Mouse (Mus musculus) heart, adult 11 months (tissue): Measurements from ENCODE around the gene Spred2.

Experiments
- DNase-seq: peaks from one replicate; pipeline ENCODE4 v3.0.0; 2022

Gene Spred2

DNA sequence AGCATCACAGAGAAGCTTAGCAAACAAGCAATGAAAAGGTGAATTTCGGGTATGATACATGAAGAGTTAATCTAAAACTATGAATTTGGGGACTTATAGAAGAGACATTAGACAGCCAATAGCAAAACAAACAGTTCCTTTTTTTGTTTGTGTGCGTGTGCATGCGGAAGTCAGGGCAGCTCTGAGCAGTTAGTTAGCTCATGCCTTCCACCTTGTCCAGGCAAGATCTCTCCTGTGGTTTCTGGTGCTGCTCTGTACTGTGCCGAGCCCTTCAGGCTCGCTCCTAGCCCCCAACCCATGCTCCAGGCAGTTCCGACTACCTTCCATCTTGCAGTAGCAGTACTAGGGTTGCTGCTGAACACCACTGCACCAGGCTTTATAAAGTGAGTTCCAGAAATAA, 31.5 kb downstream of the Spred2 start:
- no peak for DNase-seq

DNA sequence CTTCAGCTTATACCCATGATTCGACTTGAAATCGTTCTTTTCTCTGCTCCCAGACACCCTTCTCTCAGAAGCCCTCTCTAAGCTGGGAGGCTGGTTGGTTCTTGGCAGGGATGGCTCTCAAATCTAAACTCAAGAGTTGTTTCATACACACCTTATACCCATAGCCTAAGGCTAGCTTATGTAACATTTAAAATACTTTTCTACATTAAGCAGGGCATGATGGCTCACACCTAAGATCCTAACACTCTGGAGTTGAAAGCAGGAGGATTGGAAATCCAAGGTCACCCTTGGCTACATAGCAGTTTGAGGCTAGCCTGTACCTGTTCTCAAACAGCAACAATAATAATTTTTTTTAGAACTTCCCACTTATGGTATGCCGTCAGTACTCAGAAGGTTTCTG, 34.8 kb downstream of the Spred2 start:
- DNase-seq = no peak

DNA sequence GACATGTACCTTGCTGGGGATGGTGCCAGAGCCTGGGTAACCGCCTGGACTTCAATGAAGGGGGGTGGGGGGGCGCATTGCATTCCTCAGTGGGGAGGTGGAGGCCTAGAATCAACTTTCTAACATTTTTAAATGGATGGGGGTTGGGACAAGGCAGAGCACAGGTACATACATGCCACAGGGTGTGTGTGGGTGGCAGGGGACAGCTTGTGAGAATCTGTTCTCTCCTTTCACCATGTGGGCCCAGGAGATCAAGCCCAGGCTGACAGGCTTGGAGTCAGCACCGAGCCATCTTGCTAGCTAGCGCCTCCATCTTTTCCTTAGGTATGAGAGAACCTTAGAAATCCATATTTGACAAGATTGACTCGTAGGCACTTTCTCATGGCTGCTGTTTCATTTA, 35.7 kb downstream of the Spred2 start:
- DNase-seq = no peak

DNA sequence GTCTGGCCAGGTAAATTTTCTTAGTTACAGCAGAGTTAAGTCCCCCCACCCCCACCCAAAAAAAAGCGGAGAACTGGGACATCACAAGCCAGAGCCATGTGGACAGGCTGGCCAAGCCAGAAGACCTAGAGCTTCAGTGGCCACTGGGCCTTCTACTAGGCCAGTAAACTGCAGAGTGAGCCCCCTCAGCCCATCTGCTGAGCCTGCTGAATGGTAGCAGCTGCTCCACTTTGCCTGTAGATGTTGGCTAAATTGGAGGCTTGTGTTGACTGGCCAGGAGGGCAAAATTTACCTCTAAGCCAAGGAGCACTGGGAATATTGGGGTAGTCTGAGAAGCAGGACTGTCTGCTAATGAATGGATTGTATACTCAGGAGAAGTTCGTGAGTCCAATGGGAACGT, 36.4 kb downstream of the Spred2 start:
- DNase-seq = no peak

DNA sequence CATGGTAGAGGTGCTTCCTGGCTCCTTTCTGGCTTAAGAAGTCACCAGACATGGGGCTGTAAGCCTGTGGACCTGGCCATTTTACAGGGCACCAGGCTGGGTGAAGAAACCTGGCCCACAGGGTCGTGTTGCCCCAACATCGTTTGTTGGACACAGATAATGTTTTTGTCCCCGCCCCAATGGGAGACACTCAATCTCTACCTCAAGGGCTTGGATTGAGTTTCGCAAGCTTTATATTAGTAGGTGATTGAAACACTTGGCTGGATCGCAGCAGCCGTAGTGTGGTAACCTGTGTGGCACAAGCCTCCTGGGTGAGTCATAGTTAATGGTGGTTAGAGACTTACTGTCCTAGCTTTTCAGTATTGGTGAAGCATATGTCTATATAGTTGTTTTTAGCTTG, 36.9 kb downstream of the Spred2 start:
- DNase-seq = no peak

DNA sequence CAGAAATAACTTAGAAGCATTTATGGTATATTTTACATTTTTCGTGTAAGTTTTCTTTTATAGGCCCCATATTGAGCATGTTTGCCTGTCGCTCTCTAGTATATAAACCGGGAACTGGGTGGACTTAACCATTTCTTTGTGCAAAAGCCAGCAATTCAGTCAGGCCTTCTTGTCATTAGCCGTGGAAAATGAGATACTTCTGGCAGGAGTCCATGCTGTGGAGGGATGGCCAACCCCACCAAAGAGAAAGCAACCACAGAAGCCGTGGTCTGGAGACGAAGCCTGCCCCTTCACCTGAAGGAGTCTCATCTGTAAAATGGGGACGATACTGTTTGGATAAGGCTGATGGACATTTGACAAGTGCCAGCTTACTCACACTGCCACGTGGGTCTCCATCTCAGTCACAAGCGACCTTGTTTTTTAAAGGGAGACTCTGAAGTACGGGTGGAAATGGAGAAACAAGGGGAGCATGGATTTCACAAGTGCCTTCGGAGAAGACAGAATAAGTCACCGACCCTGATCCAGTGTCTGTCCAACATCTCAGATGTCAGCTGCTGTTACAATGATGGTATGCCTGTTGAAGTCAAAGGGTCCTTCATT, 37.7 kb downstream of the Spred2 start:
- DNase-seq = no peak

DNA sequence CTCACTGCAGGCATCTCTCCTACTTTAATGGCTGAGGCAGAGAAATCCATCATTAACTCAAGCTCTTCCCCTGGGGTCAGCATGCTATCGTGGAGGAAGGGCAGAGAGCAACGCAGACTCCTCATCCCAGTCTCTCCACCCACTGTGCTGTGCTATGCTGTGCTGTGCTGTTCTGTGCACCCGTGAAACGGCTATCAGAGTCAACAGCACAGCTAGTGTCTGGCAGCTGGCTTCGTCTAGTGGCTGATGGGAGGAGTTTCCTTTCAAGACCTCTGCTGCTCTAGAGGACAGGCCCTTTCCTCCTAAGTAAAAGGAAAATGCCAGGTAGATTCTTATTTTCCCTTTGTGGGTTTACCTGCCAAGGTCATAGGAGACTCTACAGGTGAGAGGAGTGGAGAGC, 38.6 kb downstream of the Spred2 start:
- peak; percentile 96 for DNase-seq

DNA sequence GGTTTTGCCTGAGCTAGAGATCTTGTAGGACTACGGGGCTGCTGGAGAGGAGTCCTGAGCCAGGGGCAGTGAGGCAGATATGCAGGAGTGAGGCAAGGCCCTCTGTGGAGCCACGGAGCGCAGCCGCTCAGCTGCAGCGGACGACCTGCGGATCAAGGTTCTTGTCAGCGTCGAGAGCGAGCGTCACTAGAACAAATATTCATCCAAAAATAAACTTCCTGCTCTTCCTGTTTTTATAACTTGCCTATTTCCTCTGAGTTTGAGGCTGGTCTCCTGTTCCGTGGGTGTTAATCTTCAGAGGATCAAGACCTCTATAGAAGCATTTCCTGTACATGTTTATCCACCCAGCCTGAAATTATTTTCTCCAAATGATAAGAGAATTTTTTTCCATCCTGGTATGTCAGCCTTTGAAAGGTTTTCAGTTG, 39.6 kb downstream of the Spred2 start:
- DNase-seq = peak; percentile 96

DNA sequence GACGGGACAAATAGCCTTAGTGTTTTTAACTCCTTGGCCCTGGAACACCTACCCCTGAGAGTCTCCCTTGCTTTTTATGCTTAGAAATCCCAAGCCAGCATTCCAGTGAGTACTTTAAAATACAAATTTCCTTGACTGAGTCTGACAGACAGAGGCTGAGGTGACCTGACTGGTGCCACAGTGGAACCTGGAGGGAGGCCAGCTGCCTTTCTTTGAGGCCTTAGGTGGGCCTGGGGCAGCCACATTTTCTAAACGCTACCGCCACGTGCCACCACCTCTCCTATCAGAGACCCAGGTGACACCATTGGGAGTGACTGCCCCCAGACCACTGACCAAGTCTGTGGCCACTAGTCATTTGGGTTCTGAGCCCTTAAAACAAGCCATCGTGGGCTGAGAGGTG, 40.2 kb downstream of the Spred2 start:
- no peak for DNase-seq

DNA sequence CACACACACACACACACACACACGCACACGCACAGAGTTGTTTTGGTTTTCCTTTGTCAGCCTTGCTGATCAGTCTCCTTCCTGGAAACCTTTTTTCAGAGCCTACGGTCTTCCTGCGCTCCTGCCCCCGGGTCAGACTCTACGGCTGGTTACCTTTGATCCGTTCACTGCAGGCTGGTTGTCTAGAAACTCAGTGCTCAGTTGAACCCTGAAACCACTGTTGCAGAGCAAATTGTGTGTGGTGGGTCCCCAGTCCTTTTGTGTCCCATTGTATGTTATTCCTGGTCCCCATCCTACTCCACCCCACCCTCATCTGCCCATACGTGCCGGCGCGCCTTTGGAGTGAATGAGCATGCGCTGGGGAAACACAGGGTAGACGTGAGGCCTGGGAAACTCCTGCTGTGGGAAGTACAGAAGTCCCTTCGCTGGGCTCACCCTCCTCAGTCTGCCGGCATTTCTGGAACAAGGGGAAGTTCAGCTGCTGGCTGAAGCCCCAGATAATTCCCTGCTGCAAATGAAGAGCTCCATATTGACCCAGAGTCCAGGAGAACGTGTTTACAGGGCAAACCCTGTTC, 40.9 kb downstream of the Spred2 start:
- DNase-seq = peak; percentile 98

DNA sequence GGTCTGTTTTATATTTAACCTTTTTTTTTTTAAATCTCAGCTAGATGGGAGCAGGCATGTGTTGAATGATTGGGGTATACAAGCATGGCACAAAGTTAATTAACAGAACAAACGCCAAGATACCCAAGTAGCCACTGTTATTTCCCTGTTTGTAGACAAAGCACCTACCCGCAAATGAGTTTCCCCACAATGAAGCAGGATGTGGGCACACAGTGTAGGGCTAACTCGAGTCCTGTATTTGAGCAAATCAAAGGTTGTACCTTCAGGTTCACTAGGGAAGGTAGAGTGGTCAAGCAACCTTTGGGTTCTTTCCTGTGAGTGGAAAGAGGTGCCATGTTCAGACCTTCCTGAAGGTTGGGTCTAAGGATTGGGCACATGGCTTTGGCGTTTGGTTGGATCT, 41.5 kb downstream of the Spred2 start:
- no peak for DNase-seq

DNA sequence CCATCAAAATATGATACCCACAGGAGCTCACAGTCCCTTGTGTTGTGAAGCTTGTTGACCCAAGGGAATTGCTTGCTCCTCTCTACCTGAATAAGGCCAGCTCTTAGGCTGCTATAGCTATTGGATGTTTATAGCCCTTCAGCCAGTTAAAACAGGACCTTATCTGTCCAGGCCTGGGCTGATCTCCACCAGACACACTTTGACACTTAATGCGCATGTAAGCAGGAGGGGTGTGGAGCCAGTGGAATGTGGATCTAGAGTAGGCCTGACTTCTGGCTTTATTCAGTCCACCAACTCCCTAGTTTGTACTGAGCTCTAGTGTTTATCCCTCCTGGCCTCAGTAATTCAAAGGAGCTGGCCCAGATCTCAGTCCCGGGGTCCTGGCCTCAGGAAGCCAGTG, 42.1 kb downstream of the Spred2 start:
- DNase-seq = peak; percentile 96

DNA sequence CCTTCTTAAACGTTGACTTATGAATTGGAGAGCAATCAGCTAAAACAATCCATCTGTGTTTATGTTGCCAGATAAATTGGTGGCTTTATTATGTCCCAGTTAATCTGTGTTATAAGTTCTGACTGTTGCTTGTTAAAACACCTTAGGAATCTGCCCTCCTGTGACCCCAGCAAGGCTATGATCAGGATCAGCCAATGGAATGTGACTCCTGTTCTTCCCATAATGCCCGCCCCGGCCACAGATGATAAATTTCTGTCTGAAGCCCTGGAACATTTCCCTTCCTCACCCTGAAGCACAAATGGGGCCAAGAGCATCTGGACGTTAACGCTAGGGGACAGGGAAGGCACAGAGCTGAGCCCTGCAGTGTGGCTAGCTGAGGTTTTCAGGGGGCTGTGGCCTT, 45.4 kb downstream of the Spred2 start:
- no peak for DNase-seq

DNA sequence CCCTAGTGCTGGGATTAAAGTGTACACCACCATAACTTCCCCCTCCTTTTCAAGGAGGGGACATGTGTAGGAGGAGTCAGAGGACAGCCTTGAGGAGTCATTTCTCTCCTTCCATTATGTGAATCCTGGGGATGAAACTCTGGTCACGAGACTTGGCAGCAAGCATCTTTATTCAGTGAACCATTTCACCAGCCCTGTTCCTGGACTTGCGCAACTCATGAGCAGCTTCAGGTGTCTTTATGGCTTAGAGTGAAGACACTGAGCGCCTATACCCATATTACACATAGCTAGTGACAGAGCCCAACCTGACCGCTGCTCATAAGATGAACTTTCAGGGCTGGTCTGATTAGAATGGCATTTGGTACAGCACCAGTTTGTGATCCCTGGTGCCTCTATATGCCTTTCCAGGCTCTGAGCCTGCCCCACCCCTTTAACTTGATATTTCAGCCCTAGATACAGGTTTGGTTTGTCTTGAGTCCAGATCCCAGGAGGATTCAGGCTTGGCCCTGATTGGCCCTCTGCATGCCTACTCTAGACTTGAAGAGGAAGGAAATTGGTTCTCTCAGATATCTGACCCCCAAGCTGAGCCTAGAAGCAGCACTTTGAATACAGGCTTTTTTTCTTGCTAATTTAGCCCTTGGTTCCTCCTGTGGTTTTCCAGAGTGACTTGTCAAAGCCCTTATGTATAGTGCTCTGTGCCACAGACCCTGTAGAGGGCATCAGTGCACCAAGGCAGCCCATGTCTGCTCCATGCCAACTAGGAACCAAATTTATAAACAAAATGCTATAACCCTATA, 48.0 kb downstream of the Spred2 start:
- DNase-seq = peak; percentile 93

DNA sequence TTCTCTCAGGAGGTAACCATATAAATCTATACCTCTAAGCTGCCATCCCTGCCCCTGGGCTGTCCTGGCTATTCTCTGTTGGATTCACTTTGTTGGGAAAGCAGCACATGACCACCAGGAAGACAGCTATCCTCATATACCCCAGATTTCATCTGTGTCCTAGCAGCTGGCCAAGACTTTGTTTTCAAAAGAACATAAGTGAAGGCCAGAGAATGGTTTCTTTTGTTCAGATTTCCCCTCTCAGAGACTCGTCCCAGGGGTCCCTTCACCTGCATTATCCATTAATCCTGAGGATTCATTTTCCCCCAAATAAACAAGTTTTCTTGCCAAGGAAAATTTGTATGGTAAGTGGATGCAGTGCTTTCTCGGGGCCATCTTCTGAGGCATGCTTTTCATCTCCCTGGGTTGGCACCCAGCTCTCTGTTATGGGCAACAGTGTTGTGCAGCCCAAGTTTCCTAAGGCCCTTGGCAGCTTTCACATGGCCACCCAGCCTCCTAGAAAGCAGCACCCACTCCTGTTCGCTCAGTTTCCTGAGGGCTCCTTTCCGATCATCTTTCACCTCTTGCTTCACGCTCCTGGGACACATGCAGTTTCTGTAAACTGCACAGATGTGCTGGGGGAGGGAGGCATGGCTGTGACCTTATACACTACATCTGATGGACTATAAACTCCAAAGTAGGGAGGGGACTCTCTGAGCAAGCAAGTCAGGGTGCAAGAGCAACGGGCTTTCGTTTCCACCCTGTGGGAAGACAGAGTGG, 49.0 kb downstream of the Spred2 start:
- peak; percentile 96 for DNase-seq

DNA sequence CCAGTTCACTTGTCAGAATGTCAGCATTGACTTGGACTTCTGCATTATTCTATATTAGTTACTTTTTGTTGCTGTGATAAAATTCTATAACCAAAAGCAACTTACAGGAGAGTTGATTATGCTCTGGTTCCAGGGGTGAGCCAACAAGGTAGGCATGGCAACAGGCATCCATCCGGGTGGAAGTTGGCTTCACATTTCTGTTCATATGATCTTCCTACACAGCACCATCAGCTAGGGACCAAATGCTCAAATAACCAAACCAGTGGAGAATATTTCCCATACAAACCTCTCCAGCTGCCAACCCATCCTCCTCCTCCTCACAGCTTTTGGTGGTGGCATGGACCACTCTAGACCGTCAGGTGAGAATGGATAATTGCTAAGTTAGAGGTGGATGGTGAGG, 51.9 kb downstream of the Spred2 start:
- no peak for DNase-seq

DNA sequence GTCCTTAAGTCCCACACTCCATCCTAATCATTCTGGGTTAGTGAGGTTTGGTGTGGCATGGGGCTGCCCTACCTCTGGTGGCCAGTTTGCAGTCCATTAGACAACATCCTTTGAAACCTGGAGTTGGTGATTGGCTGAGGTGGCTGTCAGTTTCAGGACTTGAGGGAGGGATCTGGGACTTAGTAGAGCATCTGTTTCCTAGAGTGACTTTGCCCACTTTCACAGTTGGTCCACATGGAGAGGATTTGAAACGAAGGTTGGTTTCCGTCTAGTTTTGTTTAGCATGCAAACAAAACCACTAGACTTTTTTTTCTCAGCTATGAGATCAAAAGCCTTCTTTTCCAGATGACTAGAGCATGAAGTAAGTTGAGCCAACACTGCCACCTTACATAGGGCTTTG, 53.5 kb downstream of the Spred2 start:
- DNase-seq = peak; percentile 88

DNA sequence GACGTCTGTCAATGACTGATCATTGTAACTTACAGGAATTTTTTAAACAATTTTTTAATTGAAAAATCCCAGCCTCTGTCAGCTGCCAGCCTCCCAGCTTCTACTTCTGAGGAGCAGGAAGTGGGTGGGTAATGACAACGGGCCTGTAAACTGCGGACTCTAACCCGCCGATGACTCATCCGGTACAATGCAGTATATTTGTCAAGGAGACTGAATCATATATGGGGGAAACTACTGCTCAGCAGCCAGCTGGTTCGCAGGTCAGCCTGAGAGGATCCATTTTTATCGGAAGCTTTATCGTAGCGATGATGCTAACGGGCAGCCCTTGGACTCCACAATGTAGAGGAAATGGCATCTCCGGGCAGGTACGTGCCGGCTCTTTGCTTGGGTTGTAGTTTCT, 55.2 kb downstream of the Spred2 start:
- DNase-seq = peak; percentile 95

DNA sequence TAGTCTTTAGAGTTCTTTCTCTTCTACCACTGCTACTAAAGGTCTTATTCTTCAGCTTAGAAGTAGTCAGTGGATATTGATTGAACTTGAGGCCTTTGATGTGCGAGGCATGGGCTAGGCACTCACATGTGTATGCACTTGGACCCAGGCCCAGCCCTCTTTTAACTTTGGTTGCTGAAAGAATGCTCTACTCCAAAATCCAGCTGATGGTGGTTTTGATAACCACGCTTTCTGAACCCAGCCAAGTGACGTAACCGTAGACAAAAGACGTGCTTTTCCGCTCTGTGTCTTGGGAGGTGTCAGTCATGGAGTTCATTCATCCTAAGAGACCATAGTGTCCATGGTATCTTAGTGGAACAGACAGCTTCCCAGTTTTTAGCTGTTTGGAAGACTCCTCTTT, 57.9 kb downstream of the Spred2 start:
- DNase-seq = no peak

DNA sequence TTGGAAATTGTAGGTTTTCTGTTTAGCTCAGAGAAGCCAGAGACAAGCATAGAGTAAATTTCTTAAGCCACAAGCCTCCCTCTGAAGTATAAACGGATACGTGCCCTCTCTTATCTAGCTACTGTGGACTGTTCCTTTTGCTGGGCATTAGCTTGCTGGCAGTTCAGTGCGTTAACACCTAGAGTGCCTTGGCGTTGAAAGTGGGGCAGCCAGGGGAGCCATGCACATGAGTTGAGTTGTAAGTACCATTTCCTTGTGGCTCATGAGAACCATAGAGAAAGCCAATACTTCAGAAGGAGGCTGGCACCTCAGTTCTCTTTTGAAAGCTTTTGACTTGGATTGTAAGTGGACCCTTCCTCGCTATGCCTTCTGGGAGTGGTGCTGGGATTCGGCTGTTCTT, 58.6 kb downstream of the Spred2 start:
- no peak for DNase-seq

DNA sequence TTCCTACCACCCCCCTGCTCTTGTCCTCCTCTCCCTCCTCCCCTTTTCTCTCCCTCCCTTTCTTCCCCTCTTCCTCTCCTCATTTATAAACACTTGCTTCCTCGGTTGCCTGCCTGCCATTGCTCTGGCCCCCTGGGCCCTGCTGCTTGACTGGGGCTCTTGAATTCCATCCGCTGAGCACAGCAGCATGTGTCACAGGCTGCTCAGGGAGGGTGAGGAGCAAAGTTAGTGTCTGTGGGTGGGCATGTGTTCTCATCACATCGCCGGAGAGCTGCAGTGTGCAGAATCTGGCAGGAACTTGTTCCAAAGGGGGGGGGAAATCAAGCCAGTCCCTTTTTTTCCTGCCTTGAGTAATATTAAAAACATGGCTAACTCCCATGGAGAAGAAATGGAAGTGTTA, 59.1 kb downstream of the Spred2 start:
- DNase-seq = peak; percentile 95

DNA sequence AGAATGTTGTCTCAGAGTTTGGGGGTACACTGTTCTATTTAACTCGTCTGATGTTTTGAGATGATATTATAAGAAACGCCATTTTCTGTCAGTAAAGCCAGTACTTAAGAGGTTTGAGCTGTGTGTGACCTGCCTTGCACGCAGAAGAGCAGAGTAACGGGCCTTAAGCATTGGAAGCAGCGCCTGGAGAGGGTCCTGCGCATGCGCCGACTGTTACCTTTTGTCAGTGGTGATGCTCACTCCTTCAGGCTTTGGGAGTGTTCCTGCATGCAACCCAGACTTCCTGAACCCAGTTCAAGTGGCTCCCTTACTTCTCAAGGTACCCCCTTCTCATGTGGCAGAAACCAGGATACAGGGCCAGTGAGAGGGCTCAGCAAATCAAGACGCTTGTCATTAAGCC, 59.9 kb downstream of the Spred2 start:
- DNase-seq = no peak

DNA sequence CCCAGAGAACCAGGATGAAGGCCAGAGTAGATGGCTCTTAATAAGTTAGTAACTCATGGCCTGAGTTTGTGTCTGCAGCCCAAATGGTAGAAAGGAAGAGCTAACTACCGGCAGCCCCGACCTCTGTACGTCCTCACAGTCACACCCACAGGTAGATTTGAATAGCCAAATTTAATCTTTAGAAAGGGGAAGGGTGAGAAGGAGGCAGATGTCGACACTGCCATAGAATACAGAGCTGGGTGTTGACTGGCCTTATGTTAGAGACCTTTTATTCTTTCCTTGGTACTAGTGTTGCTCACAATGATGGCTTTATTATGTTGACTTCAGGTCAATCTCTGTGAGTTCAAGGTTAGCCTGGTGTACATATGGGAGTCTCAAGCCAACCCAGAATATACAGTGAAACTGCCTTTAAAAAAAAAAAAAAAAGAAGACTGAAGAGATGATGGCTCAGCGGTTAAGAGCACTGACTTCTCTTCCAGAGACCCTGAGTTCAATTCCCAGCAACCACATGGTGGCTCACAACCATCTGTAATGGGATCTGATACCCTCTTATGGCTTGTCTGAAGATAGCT, 61.2 kb downstream of the Spred2 start:
- no peak for DNase-seq
